Mouse (Mus musculus): ENCODE measurements around the gene Cdh4. TPM values are rescaled to one million over a fixed set of nuclear protein-coding genes. Genes with fewer than 3 reads are reported as not detected.

The Cdh4 gene
- polyA plus RNA-seq, 1 experiment from 2014 or later = 0.61 TPM

DNA sequence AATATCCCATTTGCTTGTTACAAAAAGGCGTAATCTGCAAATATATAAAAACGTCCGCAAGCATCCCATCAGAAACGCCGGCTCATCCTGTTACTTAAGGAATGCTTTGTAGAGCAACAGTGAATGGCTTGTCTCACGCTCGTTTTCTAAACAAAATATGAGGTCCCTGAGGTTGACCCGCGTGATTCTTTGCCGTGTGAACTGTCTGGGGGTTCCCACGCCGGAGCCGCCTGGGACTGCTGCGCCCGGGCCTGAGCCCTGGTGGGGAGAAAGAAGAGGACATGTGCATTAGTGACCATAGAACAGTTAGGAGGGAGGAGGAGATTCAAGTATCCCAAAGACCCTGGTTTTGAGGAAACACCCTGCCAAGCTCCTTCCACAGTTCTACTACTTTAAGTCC lies 471.1 kb downstream of the Cdh4 start:
- no peak for TF ChIP-seq CTCF (IDR thresholded peaks at IDR 0.05; ENCODE audit: low read depth)
- no peak for TF ChIP-seq EP300 (IDR thresholded peaks at IDR 0.05; ENCODE audit: low read depth)
- 85% methylated on average over 15 of the region's 15 CpGs for WGBS (ENCODE audit: insufficient replicate concordance)
- no peak overlapping the region for H3K9ac ChIP-seq (replicated peaks)
- peaks cover 37% of the 10 kb centered on the region for H3K36me3 ChIP-seq (replicated peaks; ENCODE audit: insufficient read depth, low read length)
- H3K4me3 ChIP-seq (ENCODE audit: low read depth, low read length) = no peak overlapping the region
- H3K4me1 ChIP-seq (ENCODE audit: insufficient read depth) = no peaks in the 10 kb centered on the region
- no peak for DNase-seq
- no peaks in the 10 kb centered on the region for H3K9me3 ChIP-seq (ENCODE audit: low read length)
- H3K27me3 ChIP-seq (ENCODE audit: insufficient read depth, low read length) = no peaks in the 10 kb centered on the region
- H3K27ac ChIP-seq (ENCODE audit: low read depth) = no peak overlapping the region
- ATAC-seq = no peak
- H3K4me2 ChIP-seq (ENCODE audit: low read depth, low read length) = no peak overlapping the region

DNA sequence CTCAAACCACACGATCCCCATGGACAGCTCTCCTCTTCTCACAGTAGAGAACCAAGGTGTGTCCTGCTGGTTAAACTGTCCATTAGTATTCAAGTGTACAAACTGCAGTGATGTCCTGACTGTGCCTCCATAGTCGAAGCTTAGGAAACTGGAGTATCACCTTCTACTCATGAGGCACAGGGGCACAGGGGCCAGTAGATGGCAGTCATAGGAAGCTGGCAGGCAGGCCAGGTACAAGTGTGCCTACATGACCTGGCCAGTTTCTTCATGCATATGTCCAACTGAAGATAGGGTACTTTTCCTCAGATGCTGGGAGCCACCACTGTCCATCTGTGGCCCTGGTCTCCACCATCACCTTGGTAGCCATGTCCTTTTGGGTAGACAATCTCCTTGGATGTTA lies 472.0 kb downstream of the Cdh4 start:
- no peaks in the 10 kb centered on the region for H3K9me3 ChIP-seq (ENCODE audit: low read length)
- ATAC-seq (no peak), DNase-seq (no peak)
- WGBS (ENCODE audit: insufficient replicate concordance) = 66% methylated on average over 2 of the region's 2 CpGs
- no peak overlapping the region for H3K4me3 ChIP-seq (ENCODE audit: low read depth, low read length)
- no peak overlapping the region for H3K27ac ChIP-seq (ENCODE audit: low read depth)
- H3K9ac ChIP-seq (replicated peaks) = no peak overlapping the region
- no peaks in the 10 kb centered on the region for H3K27me3 ChIP-seq (ENCODE audit: insufficient read depth, low read length)
- TF ChIP-seq EP300 (IDR thresholded peaks at IDR 0.05; ENCODE audit: low read depth) = no peak
- TF ChIP-seq CTCF (IDR thresholded peaks at IDR 0.05; ENCODE audit: low read depth) = peak; percentile 47
- peaks cover 45% of the 10 kb centered on the region for H3K36me3 ChIP-seq (replicated peaks; ENCODE audit: insufficient read depth, low read length)
- H3K4me1 ChIP-seq (ENCODE audit: insufficient read depth) = no peaks in the 10 kb centered on the region
- no peak overlapping the region for H3K4me2 ChIP-seq (ENCODE audit: low read depth, low read length)

DNA sequence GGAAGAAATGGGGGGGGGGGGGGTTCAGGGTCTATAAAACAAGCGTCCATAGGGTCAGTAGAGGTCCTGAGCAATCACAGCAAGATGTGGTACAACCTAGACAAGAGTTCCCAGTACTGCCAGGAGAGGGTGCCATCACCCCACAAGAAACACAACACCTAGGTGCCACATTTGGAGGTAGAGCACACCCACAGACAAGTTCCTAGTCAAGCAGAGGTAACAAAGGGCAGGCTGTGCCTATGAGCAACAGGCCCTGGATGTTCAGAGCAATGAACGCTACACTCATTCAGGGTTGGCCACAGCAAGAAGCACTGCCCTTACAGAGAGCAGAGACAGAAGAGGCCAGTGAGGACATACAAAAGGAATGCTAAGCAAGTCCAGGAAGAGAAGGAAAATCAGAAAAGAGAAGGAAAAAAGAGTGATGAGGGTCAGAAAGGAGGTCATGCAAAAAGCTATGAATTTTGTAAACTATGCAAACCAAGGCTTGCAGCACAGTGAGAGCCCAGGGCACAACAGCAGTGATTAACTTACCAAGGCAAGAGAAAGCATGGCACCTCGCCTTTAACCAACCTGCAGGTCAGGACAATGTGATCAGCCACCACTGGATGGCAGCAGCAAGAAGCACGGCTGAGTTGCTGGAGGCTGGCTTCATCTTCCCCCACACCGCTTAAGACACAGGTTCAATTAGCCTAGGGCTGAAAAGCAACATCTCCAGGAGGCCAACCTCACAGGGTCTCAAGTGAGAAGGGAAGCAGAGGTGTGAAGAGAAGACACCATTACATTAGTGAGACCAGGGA lies 474.8 kb downstream of the Cdh4 start:
- Histone ChIP-seq H3K36me3 (replicated peaks; ENCODE audit: insufficient read depth, low read length) (peaks cover 57% of the 10 kb centered on the region), H3K27me3 (ENCODE audit: insufficient read depth, low read length) (no peaks in the 10 kb centered on the region), H3K4me1 (ENCODE audit: insufficient read depth) (no peaks in the 10 kb centered on the region), H3K9ac (replicated peaks) (no peak overlapping the region), H3K4me2 (ENCODE audit: low read depth, low read length) (no peak overlapping the region), H3K27ac (ENCODE audit: low read depth) (no peak overlapping the region), H3K9me3 (ENCODE audit: low read length) (no peaks in the 10 kb centered on the region), H3K4me3 (ENCODE audit: low read depth, low read length) (no peak overlapping the region)
- peak; percentile 74 for ATAC-seq
- TF ChIP-seq CTCF (IDR thresholded peaks at IDR 0.05; ENCODE audit: low read depth) (peak; percentile 84), EP300 (IDR thresholded peaks at IDR 0.05; ENCODE audit: low read depth) (no peak)
- DNase-seq = peak; percentile 70
- 46% methylated on average over 5 of the region's 5 CpGs for WGBS (ENCODE audit: insufficient replicate concordance)

DNA sequence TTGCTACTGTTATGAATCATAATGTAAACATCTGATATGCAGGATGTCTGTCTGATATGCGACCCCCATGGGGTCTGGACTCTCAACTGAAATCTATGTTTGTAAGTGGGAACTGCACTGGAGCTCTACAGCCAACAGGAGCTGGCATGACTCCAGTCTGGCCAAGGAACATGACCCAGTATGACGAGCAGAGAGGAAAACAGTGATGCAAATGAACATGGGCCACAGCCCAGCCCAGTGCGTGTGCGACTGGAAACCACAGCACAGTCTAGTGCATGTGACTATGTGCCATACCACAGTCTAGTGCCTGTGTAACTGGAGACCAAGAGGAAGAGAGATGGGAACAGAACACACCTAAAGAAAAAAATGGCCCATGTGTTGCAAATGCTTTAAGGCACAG lies 477.8 kb downstream of the Cdh4 start:
- WGBS (ENCODE audit: insufficient replicate concordance) = 74% methylated on average over 4 of the region's 4 CpGs
- Histone ChIP-seq H3K27me3 (ENCODE audit: insufficient read depth, low read length) (no peaks in the 10 kb centered on the region), H3K4me3 (ENCODE audit: low read depth, low read length) (no peak overlapping the region), H3K36me3 (replicated peaks; ENCODE audit: insufficient read depth, low read length) (peaks cover 57% of the 10 kb centered on the region), H3K4me1 (ENCODE audit: insufficient read depth) (no peaks in the 10 kb centered on the region), H3K9ac (replicated peaks) (no peak overlapping the region), H3K4me2 (ENCODE audit: low read depth, low read length) (no peak overlapping the region), H3K9me3 (ENCODE audit: low read length) (no peaks in the 10 kb centered on the region), H3K27ac (ENCODE audit: low read depth) (no peak overlapping the region)
- DNase-seq = no peak
- no peak for ATAC-seq
- no peak for TF ChIP-seq EP300 (IDR thresholded peaks at IDR 0.05; ENCODE audit: low read depth)
- TF ChIP-seq CTCF (IDR thresholded peaks at IDR 0.05; ENCODE audit: low read depth) = no peak

DNA sequence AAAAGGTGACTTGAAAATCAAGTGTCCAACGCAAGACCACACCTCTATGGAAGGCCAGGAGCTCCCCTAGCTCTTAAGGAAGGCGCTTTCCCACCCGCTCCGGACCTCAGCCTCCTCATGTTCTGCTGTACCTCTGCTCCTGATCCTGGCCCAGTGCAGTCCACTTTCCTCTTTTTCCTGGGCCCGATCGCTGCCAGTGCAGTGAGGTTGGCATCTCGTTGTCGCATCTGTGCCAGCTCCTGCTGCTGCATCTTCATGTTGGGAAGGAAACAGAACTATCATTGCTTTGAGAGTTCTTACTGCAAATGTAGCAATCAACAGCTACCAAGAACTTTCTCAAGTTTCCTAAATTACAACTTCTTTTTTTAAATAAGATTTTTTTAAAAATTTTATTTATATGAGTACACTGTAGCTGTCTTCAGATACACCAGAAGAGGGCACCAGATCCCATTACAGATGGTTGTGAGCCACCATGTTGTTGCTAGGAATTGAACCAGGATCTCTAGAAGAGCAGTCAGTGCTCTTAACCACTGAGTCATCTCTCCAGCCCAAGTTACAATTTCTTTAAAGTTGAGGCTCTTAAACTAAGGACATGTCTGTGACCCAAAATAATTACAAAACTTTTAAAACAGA lies 478.9 kb downstream of the Cdh4 start:
- Histone ChIP-seq H3K27ac (ENCODE audit: low read depth) (no peak overlapping the region), H3K4me2 (ENCODE audit: low read depth, low read length) (no peak overlapping the region), H3K9me3 (ENCODE audit: low read length) (no peaks in the 10 kb centered on the region), H3K4me1 (ENCODE audit: insufficient read depth) (no peaks in the 10 kb centered on the region), H3K9ac (replicated peaks) (no peak overlapping the region), H3K36me3 (replicated peaks; ENCODE audit: insufficient read depth, low read length) (peaks cover 60% of the 10 kb centered on the region), H3K4me3 (ENCODE audit: low read depth, low read length) (no peak overlapping the region), H3K27me3 (ENCODE audit: insufficient read depth, low read length) (no peaks in the 10 kb centered on the region)
- TF ChIP-seq CTCF (IDR thresholded peaks at IDR 0.05; ENCODE audit: low read depth) (peak; percentile 26; the same call in 1 of the 2 replicates), EP300 (IDR thresholded peaks at IDR 0.05; ENCODE audit: low read depth) (no peak)
- DNase-seq = no peak
- WGBS (ENCODE audit: insufficient replicate concordance) = 96% methylated on average over 8 of the region's 8 CpGs
- ATAC-seq = no peak

DNA sequence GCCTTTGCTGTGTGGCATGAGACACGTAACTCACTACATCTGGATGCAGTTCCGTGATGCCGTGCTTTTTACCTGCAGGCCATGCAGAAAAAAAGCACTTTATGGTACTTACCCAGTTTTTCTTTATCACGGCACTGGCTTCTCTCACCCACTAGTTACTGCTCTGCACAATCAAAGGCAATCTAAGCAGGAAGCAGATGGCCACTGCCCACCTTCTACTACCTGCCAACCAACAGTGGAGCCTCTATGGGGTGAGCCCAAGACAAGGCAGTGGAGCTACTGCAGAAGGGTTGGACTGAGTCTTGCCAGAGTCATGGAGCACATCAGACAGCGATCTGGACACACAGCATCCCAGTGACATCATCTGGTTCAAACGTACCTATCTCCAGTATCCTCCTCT lies 481.8 kb downstream of the Cdh4 start:
- Histone ChIP-seq H3K27ac (ENCODE audit: low read depth) (no peak overlapping the region), H3K9me3 (ENCODE audit: low read length) (no peaks in the 10 kb centered on the region), H3K4me3 (ENCODE audit: low read depth, low read length) (no peak overlapping the region), H3K36me3 (replicated peaks; ENCODE audit: insufficient read depth, low read length) (peaks cover 53% of the 10 kb centered on the region), H3K4me2 (ENCODE audit: low read depth, low read length) (no peak overlapping the region), H3K4me1 (ENCODE audit: insufficient read depth) (no peaks in the 10 kb centered on the region), H3K9ac (replicated peaks) (no peak overlapping the region), H3K27me3 (ENCODE audit: insufficient read depth, low read length) (no peaks in the 10 kb centered on the region)
- no peak for ATAC-seq
- 88% methylated on average over 6 of the region's 6 CpGs for WGBS (ENCODE audit: insufficient replicate concordance)
- DNase-seq = no peak
- no peak for TF ChIP-seq EP300 (IDR thresholded peaks at IDR 0.05; ENCODE audit: low read depth)
- TF ChIP-seq CTCF (IDR thresholded peaks at IDR 0.05; ENCODE audit: low read depth) = no peak
